Mouse (Mus musculus) G1E (cell line): ENCODE results near the gene Gzme. TPM values are rescaled to one million over a fixed set of nuclear protein-coding genes. Genes with fewer than 3 reads are reported as not detected.

ENCODE experiments used
- ATAC-seq: 2 replicates; pipeline ENCODE4 v1.8.0; 2016; ENCODE audit warnings: mild to moderate bottlenecking; ENCODE audit not compliant: insufficient number of reproducible peaks, poor library complexity, low FRiP score, severe bottlenecking; ENCODE audit errors: extremely low read depth
- DNase-seq: peaks from one replicate; pipeline ENCODE4 v3.0.0; 2012; ENCODE audit warnings: low spot score
- H3K27me3 ChIP-seq: 2 replicates; pipeline ENCODE4 v1.6.1; 2012; ENCODE audit warnings: mild to moderate bottlenecking, low read length, inconsistent platforms; ENCODE audit not compliant: insufficient read depth
- H3K36me3 ChIP-seq: replicated peaks from 2 replicates; pipeline ENCODE3; 2012; ENCODE audit warnings: mild to moderate bottlenecking, inconsistent platforms
- H3K4me1 ChIP-seq: 2 replicates; pipeline ENCODE4 v1.6.1; 2012; ENCODE audit warnings: low read depth, low read length, inconsistent platforms, mixed read lengths; ENCODE audit not compliant: insufficient read depth
- H3K4me3 ChIP-seq: 2 replicates; pipeline ENCODE4 v1.5.1; 2012; ENCODE audit warnings: low read depth, mild to moderate bottlenecking, inconsistent platforms, low read length, moderate library complexity, mixed read lengths
- H3K9me3 ChIP-seq: replicated peaks from 2 replicates; pipeline ENCODE4 v1.6.1; 2012; ENCODE audit warnings: inconsistent platforms
- CTCF ChIP-seq: IDR thresholded peaks from 2 replicates; pipeline ENCODE4 v1.5.1; 2012; ENCODE audit warnings: low read depth, low read length, inconsistent platforms, mixed read lengths
- GATA1 ChIP-seq: IDR thresholded peaks from 2 replicates; pipeline ENCODE4 v1.6.1; 2012; ENCODE audit warnings: borderline replicate concordance, low read length, inconsistent platforms, mixed read lengths
- GATA2 ChIP-seq: IDR thresholded peaks from 2 replicates; pipeline ENCODE4 v1.6.1; 2012; ENCODE audit warnings: low read depth, low read length, inconsistent platforms, borderline replicate concordance
- POLR2AphosphoS5 ChIP-seq: IDR thresholded peaks from 2 replicates; pipeline ENCODE4 v1.6.1; 2012; ENCODE audit warnings: low read depth, low read length, inconsistent platforms; ENCODE audit not compliant: insufficient replicate concordance
- TAL1 ChIP-seq: conservative IDR thresholded peaks from 2 replicates; pipeline ENCODE4 v1.6.1; 2012; ENCODE audit warnings: low read depth, low read length, inconsistent platforms, mixed read lengths
- polyA plus RNA-seq: library from polyadenylated mRNA; stranded (reverse); fragments of >175 nt; gene quantifications from 2 replicates; pipeline ENCODE4 v1.2.3, GENCODE M21; 2012
- total RNA-seq, 2 experiments: library from RNA; stranded (forward) in 1 of 2; stranded (reverse) in 1 of 2; fragments of 200-1000 nt in 1 of 2; fragments of >200 nt in 1 of 2; fragmentation: Nextera tagmentation in 1 of 2; gene quantifications; 2 replicates each; pipeline ENCODE4 v1.2.3; 2014 to 2017

The Gzme gene
- total and polyA plus RNA-seq, 3 experiments = not detected

DNA sequence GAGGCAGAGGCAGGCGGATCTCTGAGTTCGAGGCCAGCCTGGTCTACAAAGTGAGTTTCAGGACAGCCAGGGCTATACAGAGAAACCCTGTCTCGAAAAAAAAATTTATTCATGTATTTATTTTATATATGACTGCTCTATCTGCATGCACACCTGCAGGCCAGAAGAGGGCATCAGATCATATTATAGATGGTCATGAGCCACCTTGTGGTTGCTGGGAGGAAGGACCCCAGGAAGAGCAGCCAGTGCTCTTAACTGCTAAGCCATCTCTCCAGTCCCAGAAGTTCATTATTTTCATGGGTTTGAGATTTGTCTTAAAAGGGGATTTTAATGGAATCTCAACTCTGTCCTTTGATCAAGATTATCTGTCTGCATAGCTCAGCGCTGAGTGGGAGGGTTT is 21.5 kb downstream of the Gzme start:
- Histone ChIP-seq H3K4me1 (no peaks in the 10 kb centered on the region), H3K36me3 (no peaks in the 10 kb centered on the region), H3K4me3 (no peak overlapping the region), H3K9me3 (no peaks in the 10 kb centered on the region), H3K27me3 (peaks cover 34% of the 10 kb centered on the region)
- ATAC-seq = no peak
- no peak for DNase-seq
- TF ChIP-seq TAL1 = no peak
- peak; percentile 26; the same call in 1 of the 2 replicates for TF ChIP-seq CTCF

DNA sequence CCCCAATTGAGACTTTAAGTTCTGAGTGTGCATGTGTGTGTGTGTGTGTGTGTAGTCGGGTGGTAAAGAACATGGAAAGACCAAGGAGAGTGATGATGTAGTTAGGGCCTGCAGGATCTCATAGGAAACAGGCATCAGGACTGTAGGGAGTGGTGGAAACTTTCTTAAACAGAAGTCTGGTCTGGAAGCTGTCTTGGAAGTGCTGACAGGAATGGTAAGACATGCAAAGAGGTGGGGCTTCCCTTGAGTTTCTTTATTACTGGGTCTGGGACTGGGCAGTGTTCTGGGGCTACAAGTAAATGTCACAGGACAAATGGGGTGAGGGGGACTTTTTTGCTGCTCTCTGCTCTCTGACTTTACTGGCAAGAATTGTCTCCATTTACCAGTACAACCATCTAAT is 22.8 kb downstream of the Gzme start:
- H3K9me3 ChIP-seq = no peaks in the 10 kb centered on the region

DNA sequence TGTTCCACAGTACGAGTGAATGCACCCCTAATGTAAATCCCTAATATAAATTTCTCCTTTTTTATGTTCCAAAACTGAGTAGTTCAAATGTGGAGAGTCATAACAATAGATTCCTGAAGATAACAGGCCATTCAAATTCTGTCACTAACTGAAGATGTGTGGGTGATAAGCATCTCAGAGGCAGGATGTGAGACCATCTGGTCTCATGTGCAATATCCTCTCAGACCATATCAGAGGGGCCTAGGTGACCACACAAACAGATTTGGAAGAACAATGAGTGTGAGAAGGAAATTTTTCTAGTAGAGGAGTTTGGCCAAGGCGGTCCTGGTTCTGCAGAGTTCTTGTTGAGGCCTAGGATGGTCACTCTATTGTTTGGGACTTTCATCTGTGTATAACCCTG is 27.1 kb downstream of the Gzme start:
- Histone ChIP-seq H3K4me3 (no peak overlapping the region), H3K27me3 (peaks cover 27% of the 10 kb centered on the region), H3K4me1 (no peaks in the 10 kb centered on the region), H3K36me3 (no peaks in the 10 kb centered on the region), H3K9me3 (no peaks in the 10 kb centered on the region)
- DNase-seq (no peak), ATAC-seq (no peak)
- TF ChIP-seq TAL1 (no peak), GATA1 (no peak), CTCF (no peak), GATA2 (no peak), POLR2AphosphoS5 (no peak)

More for the DNA sequence above, 22.8 kb downstream of the Gzme start:
- no peaks in the 10 kb centered on the region for H3K4me1 ChIP-seq
- no peak overlapping the region for H3K4me3 ChIP-seq
- no peak for TF ChIP-seq GATA1
- no peak for TF ChIP-seq CTCF
- TF ChIP-seq POLR2AphosphoS5 = no peak
- no peak for TF ChIP-seq TAL1
- TF ChIP-seq GATA2 = no peak
- DNase-seq (no peak), ATAC-seq (no peak)
- H3K27me3 ChIP-seq = peaks cover 34% of the 10 kb centered on the region
- H3K36me3 ChIP-seq = no peaks in the 10 kb centered on the region

DNA sequence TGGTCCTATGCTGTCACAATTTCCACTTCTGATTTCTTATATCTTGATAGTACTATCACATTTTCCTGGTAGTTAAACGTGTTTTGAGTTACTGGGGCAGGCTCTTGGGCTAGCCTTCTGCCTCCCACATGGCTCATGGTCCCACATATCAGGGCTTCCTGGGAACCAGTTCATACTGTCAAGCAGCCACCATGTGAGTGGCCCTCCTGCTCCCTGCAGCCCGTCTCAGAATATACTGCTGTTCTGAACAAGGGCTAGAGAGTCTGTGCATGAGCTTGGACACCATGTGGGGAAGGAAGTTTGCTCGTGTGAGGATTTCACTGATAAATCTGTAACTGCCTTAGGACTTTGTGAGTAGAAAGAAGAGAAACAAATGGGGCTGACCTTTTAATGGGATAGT is 33.7 kb downstream of the Gzme start:
- Histone ChIP-seq H3K4me1 (no peaks in the 10 kb centered on the region), H3K9me3 (no peaks in the 10 kb centered on the region), H3K4me3 (no peak overlapping the region), H3K36me3 (no peaks in the 10 kb centered on the region), H3K27me3 (peaks cover 40% of the 10 kb centered on the region)
- ATAC-seq = no peak
- TF ChIP-seq CTCF (no peak), GATA1 (no peak), POLR2AphosphoS5 (no peak), GATA2 (no peak), TAL1 (no peak)
- DNase-seq = no peak

DNA sequence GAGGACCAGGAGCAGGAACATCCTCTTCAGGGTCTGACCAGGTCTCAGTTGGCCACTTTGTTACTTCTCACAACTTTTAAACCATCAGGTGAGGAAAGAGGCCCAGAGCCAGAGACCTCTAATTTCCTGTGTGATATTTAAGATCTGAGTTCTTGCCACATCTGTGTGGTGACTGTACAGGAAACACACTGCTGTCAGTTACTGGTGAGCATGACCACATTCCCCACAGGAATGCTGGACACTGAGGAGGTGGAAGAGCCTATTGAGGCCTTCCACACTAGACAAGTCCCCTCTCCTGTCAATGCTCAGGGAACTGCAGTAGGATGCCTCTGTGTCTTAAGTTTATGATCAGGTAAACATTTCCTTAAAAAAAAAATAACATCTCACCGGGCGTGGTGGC is 35.3 kb downstream of the Gzme start, which contains the start of gene Mcpt8:
Mcpt8 (minus strand) TSS at position 107 of the 400 bp plus-strand sequence.
- no peaks in the 10 kb centered on the region for H3K9me3 ChIP-seq
- no peak for ATAC-seq
- H3K36me3 ChIP-seq = no peaks in the 10 kb centered on the region
- H3K4me1 ChIP-seq = no peaks in the 10 kb centered on the region
- TF ChIP-seq GATA2 (no peak), TAL1 (no peak), POLR2AphosphoS5 (no peak), CTCF (no peak), GATA1 (no peak)
- peaks cover 29% of the 10 kb centered on the region for H3K27me3 ChIP-seq
- no peak within 1 kb of the TSS for H3K4me3 ChIP-seq
- no peak for DNase-seq

DNA sequence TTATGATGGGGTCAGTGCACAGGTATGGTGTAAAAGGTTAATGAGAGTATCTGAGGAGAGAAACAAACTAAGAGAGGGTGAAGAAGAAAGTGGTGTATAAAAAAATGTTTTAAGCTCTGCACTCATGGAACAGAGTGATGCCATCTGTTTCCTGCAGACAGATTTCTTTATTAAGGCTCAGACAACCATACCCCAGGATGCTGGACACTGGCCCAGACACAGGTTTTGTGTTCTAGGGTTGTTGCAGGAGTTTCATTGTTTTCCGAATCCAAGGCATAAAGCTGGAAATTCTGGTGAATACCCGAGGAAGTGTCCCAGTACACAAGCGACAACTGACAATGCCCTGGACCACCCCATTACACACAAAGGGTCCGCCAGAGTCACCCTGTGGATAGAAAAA is 38.4 kb downstream of the Gzme start:
- TF ChIP-seq CTCF (no peak), POLR2AphosphoS5 (no peak), TAL1 (no peak), GATA2 (no peak), GATA1 (no peak)
- H3K36me3 ChIP-seq = no peaks in the 10 kb centered on the region
- H3K4me1 ChIP-seq = no peaks in the 10 kb centered on the region
- ATAC-seq = no peak
- H3K9me3 ChIP-seq = no peaks in the 10 kb centered on the region
- no peak for DNase-seq
- peaks cover 22% of the 10 kb centered on the region for H3K27me3 ChIP-seq
- H3K4me3 ChIP-seq = no peak overlapping the region

Other genes starting within 250 kb of the Gzme start
- 0.53 TPM in 1 of 2 replicates, not detected in the other for gene Cbln3, start 236.2 kb downstream of the Gzme start, total RNA-seq (2014; fragmentation: Nextera tagmentation)
- 0.58 and 0.66 TPM in 2 replicates for gene Cbln3, start 236.2 kb downstream of the Gzme start, total RNA-seq (2017)
- 0.20 and 0.35 TPM in 2 replicates for gene Cbln3, start 236.2 kb downstream of the Gzme start, polyA plus RNA-seq
- gene Khnyn, start 235.7 kb downstream of the Gzme start, total RNA-seq (2014; fragmentation: Nextera tagmentation) = 25.6 and 29.4 TPM in 2 replicates
- 75.1 and 81.7 TPM in 2 replicates for gene Khnyn, start 235.7 kb downstream of the Gzme start, total RNA-seq (2017)
- gene Khnyn, start 235.7 kb downstream of the Gzme start, polyA plus RNA-seq = 12.6 and 15.5 TPM in 2 replicates
- not detected in 2 replicates for gene Sdr39u1, start 220.3 kb downstream of the Gzme start, total RNA-seq (2014; fragmentation: Nextera tagmentation)
- 2.2 and 2.8 TPM in 2 replicates for gene Sdr39u1, start 220.3 kb downstream of the Gzme start, total RNA-seq (2017)
- gene Sdr39u1, start 220.3 kb downstream of the Gzme start, polyA plus RNA-seq = not detected in 2 replicates
- not detected in 2 replicates for gene Cma1, start 175.9 kb downstream of the Gzme start, total RNA-seq (2014; fragmentation: Nextera tagmentation)
- 194 and 209 TPM in 2 replicates for gene Cma1, start 175.9 kb downstream of the Gzme start, total RNA-seq (2017)
- gene Cma1, start 175.9 kb downstream of the Gzme start, polyA plus RNA-seq = not detected in 2 replicates
- gene Cma2, start 169.6 kb downstream of the Gzme start, total RNA-seq (2014; fragmentation: Nextera tagmentation) = not detected in 2 replicates
- gene Cma2, start 169.6 kb downstream of the Gzme start, total RNA-seq (2017) = 0.87 and 1.2 TPM in 2 replicates
- not detected in 2 replicates for gene Cma2, start 169.6 kb downstream of the Gzme start, polyA plus RNA-seq
- gene Mcpt1, start 102.7 kb downstream of the Gzme start, total RNA-seq (2014; fragmentation: Nextera tagmentation) = 13.1 and 16.6 TPM in 2 replicates
- gene Mcpt1, start 102.7 kb downstream of the Gzme start, total RNA-seq (2017) = 1.6 and 3.3 TPM in 2 replicates
- 0.07 and 0.27 TPM in 2 replicates for gene Mcpt1, start 102.7 kb downstream of the Gzme start, polyA plus RNA-seq
- gene Mcpt9, start 90.1 kb downstream of the Gzme start, total RNA-seq (2014; fragmentation: Nextera tagmentation) = 1.1 TPM in 1 of 2 replicates, not detected in the other
- 0.05 TPM in 1 of 2 replicates, not detected in the other for gene Mcpt9, start 90.1 kb downstream of the Gzme start, total RNA-seq (2017)
- not detected in 2 replicates for gene Mcpt9, start 90.1 kb downstream of the Gzme start, polyA plus RNA-seq
- gene Mcpt2, start 78.6 kb downstream of the Gzme start, total RNA-seq (2014; fragmentation: Nextera tagmentation) = not detected in 2 replicates
- 1.1 and 2.4 TPM in 2 replicates for gene Mcpt2, start 78.6 kb downstream of the Gzme start, total RNA-seq (2017)
- gene Mcpt2, start 78.6 kb downstream of the Gzme start, polyA plus RNA-seq = 0.06 TPM in 1 of 2 replicates, not detected in the other
- gene Mcpt4, start 58.3 kb downstream of the Gzme start, total RNA-seq (2014; fragmentation: Nextera tagmentation) = not detected in 2 replicates
- gene Mcpt4, start 58.3 kb downstream of the Gzme start, total RNA-seq (2017) = 0.46 and 0.66 TPM in 2 replicates
- gene Mcpt4, start 58.3 kb downstream of the Gzme start, polyA plus RNA-seq = not detected in 2 replicates
- gene Mcpt8, start 35.4 kb downstream of the Gzme start, total RNA-seq (2014; fragmentation: Nextera tagmentation) = not detected in 2 replicates
- gene Mcpt8, start 35.4 kb downstream of the Gzme start, total RNA-seq (2017) = not detected in 2 replicates
- gene Mcpt8, start 35.4 kb downstream of the Gzme start, polyA plus RNA-seq = not detected in 2 replicates
- gene Ctsg, start 18.1 kb downstream of the Gzme start, total RNA-seq (2014; fragmentation: Nextera tagmentation) = not detected in 2 replicates
- 0.11 and 0.35 TPM in 2 replicates for gene Ctsg, start 18.1 kb downstream of the Gzme start, total RNA-seq (2017)
- gene Ctsg, start 18.1 kb downstream of the Gzme start, polyA plus RNA-seq = 0.07 and 0.16 TPM in 2 replicates
- gene Gzmd, start 12.0 kb upstream of the Gzme start, total RNA-seq (2014; fragmentation: Nextera tagmentation) = not detected in 2 replicates
- not detected in 2 replicates for gene Gzmd, start 12.0 kb upstream of the Gzme start, total RNA-seq (2017)
- not detected in 2 replicates for gene Gzmd, start 12.0 kb upstream of the Gzme start, polyA plus RNA-seq
- gene Gzmg, start 39.0 kb upstream of the Gzme start, total RNA-seq (2014; fragmentation: Nextera tagmentation) = not detected in 2 replicates
- not detected in 2 replicates for gene Gzmg, start 39.0 kb upstream of the Gzme start, total RNA-seq (2017)
- gene Gzmg, start 39.0 kb upstream of the Gzme start, polyA plus RNA-seq = not detected in 2 replicates
- gene Gzmn, start 54.0 kb upstream of the Gzme start, total RNA-seq (2014; fragmentation: Nextera tagmentation) = not detected in 2 replicates
- gene Gzmn, start 54.0 kb upstream of the Gzme start, total RNA-seq (2017) = 0.12 TPM in 1 of 2 replicates, not detected in the other
- not detected in 2 replicates for gene Gzmn, start 54.0 kb upstream of the Gzme start, polyA plus RNA-seq
- gene Gzmf, start 90.8 kb upstream of the Gzme start, total RNA-seq (2014; fragmentation: Nextera tagmentation) = not detected in 2 replicates
- 0.11 and 0.12 TPM in 2 replicates for gene Gzmf, start 90.8 kb upstream of the Gzme start, total RNA-seq (2017)
- not detected in 2 replicates for gene Gzmf, start 90.8 kb upstream of the Gzme start, polyA plus RNA-seq
- gene Gzmc, start 114.0 kb upstream of the Gzme start, total RNA-seq (2014; fragmentation: Nextera tagmentation) = not detected in 2 replicates
- gene Gzmc, start 114.0 kb upstream of the Gzme start, total RNA-seq (2017) = not detected in 2 replicates
- gene Gzmc, start 114.0 kb upstream of the Gzme start, polyA plus RNA-seq = not detected in 2 replicates
- gene Gzmb, start 141.6 kb upstream of the Gzme start, total RNA-seq (2014; fragmentation: Nextera tagmentation) = 42.7 and 44.6 TPM in 2 replicates
- gene Gzmb, start 141.6 kb upstream of the Gzme start, total RNA-seq (2017) = 28.5 and 30.8 TPM in 2 replicates
- 0.39 and 1.1 TPM in 2 replicates for gene Gzmb, start 141.6 kb upstream of the Gzme start, polyA plus RNA-seq
- gene Atp12a, start 244.4 kb upstream of the Gzme start, total RNA-seq (2014; fragmentation: Nextera tagmentation) = not detected in 2 replicates
- gene Atp12a, start 244.4 kb upstream of the Gzme start, total RNA-seq (2017) = 0.11 TPM in 1 of 2 replicates, not detected in the other
- not detected in 2 replicates for gene Atp12a, start 244.4 kb upstream of the Gzme start, polyA plus RNA-seq